Mouse (Mus musculus): Measurements from ENCODE around the gene Mtg2. TPM values are rescaled to one million over a fixed set of nuclear protein-coding genes. Genes with fewer than 3 reads are reported as not detected.

Mtg2 gene
- total and polyA plus RNA-seq, 3 experiments, result 23.5 to 24.7 (median 24.1) TPM

DNA sequence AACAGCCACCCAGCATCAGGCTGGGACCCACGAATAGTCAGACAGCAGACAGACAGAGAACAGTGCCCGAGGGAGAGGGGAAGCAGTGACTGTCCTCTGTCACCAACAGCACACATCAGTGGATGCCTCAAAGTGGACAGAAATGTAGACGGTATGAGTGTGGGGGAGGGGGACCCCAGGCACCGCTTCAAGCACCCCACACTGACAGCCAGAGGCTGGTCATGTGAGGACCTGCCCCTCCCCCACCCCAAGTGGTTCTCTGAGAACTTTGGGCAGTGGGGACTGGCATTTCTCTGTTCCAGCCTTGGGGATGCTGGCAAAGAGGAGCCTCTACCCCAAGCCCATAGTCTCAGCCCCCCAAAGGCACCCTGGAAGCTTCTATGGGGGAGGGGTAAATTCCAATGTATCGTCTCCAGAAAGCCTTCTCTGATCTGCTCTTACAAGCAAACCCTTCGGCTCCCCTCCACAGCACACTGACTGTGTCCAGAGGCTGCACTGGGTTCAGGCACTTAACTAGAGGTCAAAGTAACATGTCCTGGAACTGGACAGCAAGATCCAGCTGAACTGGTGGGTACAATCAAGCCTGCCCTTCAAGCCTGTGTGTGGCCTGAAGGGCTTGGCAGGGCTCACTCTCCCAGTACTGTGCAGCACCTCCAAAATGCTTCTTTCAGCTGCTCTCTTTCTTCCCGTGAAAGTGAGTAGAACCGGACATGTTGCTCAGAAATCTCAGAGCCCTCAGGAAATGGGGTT is 35.2 kb downstream of the Mtg2 start:
- H3K79me2 ChIP-seq (replicated peaks; ENCODE audit: control insufficient read depth, extremely low read depth, insufficient read depth, poor library complexity, severe bottlenecking), result no peaks in the 10 kb centered on the region
- peaks cover 5 to 10% of the 10 kb centered on the region in 2 experiments; a peak in 3 of 4 replicates for H3K4me1 ChIP-seq (ENCODE audit: control insufficient read depth in 1 of 2, insufficient read depth in 2 of 2)
- H3K36me3 ChIP-seq (replicated peaks in 1 of 2; ENCODE audit: control insufficient read depth in 1 of 2, insufficient read depth in 1 of 2, low read length in 1 of 2), result no peaks in the 10 kb centered on the region
- H3K9me3 ChIP-seq (replicated peaks; ENCODE audit: low read length), result peaks cover 7% of the 10 kb centered on the region
- no peak overlapping the region for H3K4me3 ChIP-seq (replicated peaks in 1 of 3; ENCODE audit: low read depth in 2 of 3, low read length in 2 of 3, poor library complexity in 1 of 3)
- no peak for DNase-seq (ENCODE audit: extremely low read depth)
- dilution Hi-C loops (cut with MboI; ENCODE audit: extremely low pct_ligation_motif_present, extremely low pct_unique_long_range_greater_than_20kb, low sequenced_read_pairs) (no loop called here), in situ Hi-C loops (cut with MboI; ENCODE audit: low pct_ligation_motif_present, low pct_unique_long_range_greater_than_20kb, low sequenced_read_pairs) (no loop called here)
- TF ChIP-seq RAD21 (IDR thresholded peaks at IDR 0.05; ENCODE audit: low read depth, low read length) (no peak), MEF2A (IDR thresholded peaks at IDR 0.05; ENCODE audit: borderline replicate concordance, low read depth, low read length) (no peak), ZMIZ1 (IDR thresholded peaks at IDR 0.05; ENCODE audit: low read depth, low read length) (no peak), CTCF (conservative IDR thresholded peaks at IDR 0.05 in 1 of 2, IDR thresholded peaks at IDR 0.05 in 1 of 2; ENCODE audit: low read depth in 2 of 2, low read length in 2 of 2) (no peak), ETS1 (conservative IDR thresholded peaks at IDR 0.05; ENCODE audit: low read depth, low read length) (no peak), JUN (IDR thresholded peaks at IDR 0.05; ENCODE audit: insufficient read depth, low read depth, low read length) (no peak), CHD2 (IDR thresholded peaks at IDR 0.05; ENCODE audit: low read length) (peak; percentile 29; the same call in 1 of the 2 replicates), JUND (conservative IDR thresholded peaks at IDR 0.05; ENCODE audit: low read depth, low read length) (no peak)
- H3K27me3 ChIP-seq (replicated peaks), result peaks cover 78% of the 10 kb centered on the region
- H3K9ac ChIP-seq (ENCODE audit: insufficient read depth, low read depth), result no peak overlapping the region
- no peak overlapping the region for H3K27ac ChIP-seq (ENCODE audit: insufficient read depth, low read depth)
- H3K4me2 ChIP-seq (ENCODE audit: insufficient read depth, low read depth, poor library complexity, severe bottlenecking), result no peak overlapping the region

DNA sequence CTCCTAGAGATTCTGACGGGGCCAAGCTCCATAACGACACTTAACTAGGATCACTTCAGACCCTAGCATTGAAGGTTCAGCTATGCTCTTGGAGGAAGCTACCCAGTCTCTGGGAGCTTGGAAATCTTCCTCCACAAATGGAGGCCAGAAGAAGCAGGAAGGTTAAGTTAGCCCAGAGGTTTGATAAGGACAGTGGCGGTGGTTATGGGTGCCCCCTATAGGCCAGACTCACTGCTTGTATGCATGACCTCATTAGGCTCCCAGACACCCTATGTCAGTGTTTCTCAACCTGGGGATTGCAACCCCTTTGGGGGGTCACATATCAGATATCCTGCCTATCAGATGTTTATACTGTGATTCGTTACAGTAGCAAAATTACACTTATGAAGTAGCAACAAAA is 36.7 kb downstream of the Mtg2 start:
- H3K27me3 ChIP-seq (replicated peaks), result peaks cover 79% of the 10 kb centered on the region
- no peak overlapping the region for H3K4me3 ChIP-seq (replicated peaks in 1 of 3; ENCODE audit: low read depth in 2 of 3, low read length in 2 of 3, poor library complexity in 1 of 3)
- peaks cover 8 to 20% of the 10 kb centered on the region in 2 experiments for H3K4me1 ChIP-seq (ENCODE audit: control insufficient read depth in 1 of 2, insufficient read depth in 2 of 2)
- no peaks in the 10 kb centered on the region for H3K79me2 ChIP-seq (replicated peaks; ENCODE audit: control insufficient read depth, extremely low read depth, insufficient read depth, poor library complexity, severe bottlenecking)
- in situ Hi-C loops (cut with MboI; ENCODE audit: low pct_ligation_motif_present, low pct_unique_long_range_greater_than_20kb, low sequenced_read_pairs), result no loop called here
- TF ChIP-seq CHD1 (IDR thresholded peaks at IDR 0.05; ENCODE audit: low read depth, low read length) (no peak), CTCF (conservative IDR thresholded peaks at IDR 0.05 in 1 of 2, IDR thresholded peaks at IDR 0.05 in 1 of 2; ENCODE audit: low read depth in 2 of 2, low read length in 2 of 2) (peak in 1 of 2 experiments; percentile 59; a peak in 2 of 4 replicates), SMC3 (IDR thresholded peaks at IDR 0.05; ENCODE audit: low read depth, low read length) (peak; percentile 8; the same call in 1 of the 2 replicates), RAD21 (IDR thresholded peaks at IDR 0.05; ENCODE audit: low read depth, low read length) (peak; percentile 43)
- dilution Hi-C loops (cut with MboI; ENCODE audit: extremely low pct_ligation_motif_present, extremely low pct_unique_long_range_greater_than_20kb, low sequenced_read_pairs), result no loop called here
- no peak overlapping the region for H3K4me2 ChIP-seq (ENCODE audit: insufficient read depth, low read depth, poor library complexity, severe bottlenecking)
- no peaks in the 10 kb centered on the region for H3K36me3 ChIP-seq (replicated peaks in 1 of 2; ENCODE audit: control insufficient read depth in 1 of 2, insufficient read depth in 1 of 2, low read length in 1 of 2)
- no peak overlapping the region for H3K27ac ChIP-seq (ENCODE audit: insufficient read depth, low read depth)
- no peak overlapping the region for H3K9ac ChIP-seq (ENCODE audit: insufficient read depth, low read depth)
- no peak for DNase-seq (ENCODE audit: extremely low read depth)
- H3K9me3 ChIP-seq (replicated peaks; ENCODE audit: low read length), result peaks cover 7% of the 10 kb centered on the region

DNA sequence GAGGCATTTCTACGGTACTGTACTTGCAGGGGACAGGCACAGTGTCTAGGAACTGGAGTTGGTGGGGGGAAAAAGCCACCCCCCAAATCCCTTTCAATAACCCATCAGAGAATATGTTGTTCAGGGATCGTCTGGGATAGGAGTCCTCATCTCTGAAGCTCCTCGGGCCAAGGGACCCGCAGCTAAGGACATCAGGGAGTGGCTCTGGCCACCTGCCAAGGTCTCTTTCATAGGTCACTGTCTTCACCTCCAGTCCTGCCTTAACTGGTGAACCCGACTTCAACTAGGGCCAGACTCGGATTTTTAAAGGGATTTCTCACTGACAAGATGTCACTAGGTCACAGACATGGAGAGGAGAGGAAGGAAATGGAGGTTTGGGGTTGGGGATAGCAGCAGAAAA is 37.9 kb downstream of the Mtg2 start:
- Histone ChIP-seq H3K9me3 (replicated peaks; ENCODE audit: low read length) (peaks cover 7% of the 10 kb centered on the region), H3K27ac (ENCODE audit: insufficient read depth, low read depth) (no peak overlapping the region), H3K79me2 (replicated peaks; ENCODE audit: control insufficient read depth, extremely low read depth, insufficient read depth, poor library complexity, severe bottlenecking) (no peaks in the 10 kb centered on the region), H3K4me3 (replicated peaks in 1 of 3; ENCODE audit: low read depth in 2 of 3, low read length in 2 of 3, poor library complexity in 1 of 3) (no peak overlapping the region), H3K9ac (ENCODE audit: insufficient read depth, low read depth) (no peak overlapping the region), H3K36me3 (replicated peaks in 1 of 2; ENCODE audit: control insufficient read depth in 1 of 2, insufficient read depth in 1 of 2, low read length in 1 of 2) (no peaks in the 10 kb centered on the region), H3K4me2 (ENCODE audit: insufficient read depth, low read depth, poor library complexity, severe bottlenecking) (no peak overlapping the region), H3K27me3 (replicated peaks) (peaks cover 80% of the 10 kb centered on the region), H3K4me1 (ENCODE audit: control insufficient read depth in 1 of 2, insufficient read depth in 2 of 2) (peaks cover 8 to 20% of the 10 kb centered on the region in 2 experiments)
- in situ Hi-C loops (cut with MboI; ENCODE audit: low pct_ligation_motif_present, low pct_unique_long_range_greater_than_20kb, low sequenced_read_pairs), result no loop called here
- DNase-seq (ENCODE audit: extremely low read depth), result no peak
- TF ChIP-seq GABPA (IDR thresholded peaks at IDR 0.05; ENCODE audit: insufficient replicate concordance, low read depth, low read length) (no peak), CTCF (conservative IDR thresholded peaks at IDR 0.05 in 1 of 2, IDR thresholded peaks at IDR 0.05 in 1 of 2; ENCODE audit: low read depth in 2 of 2, low read length in 2 of 2) (no peak), MXI1 (IDR thresholded peaks at IDR 0.05; ENCODE audit: low read depth, low read length) (no peak), HCFC1 (IDR thresholded peaks at IDR 0.05; ENCODE audit: low read depth, low read length) (no peak), JUND (conservative IDR thresholded peaks at IDR 0.05; ENCODE audit: low read depth, low read length) (no peak), POLR2AphosphoS2 (IDR thresholded peaks at IDR 0.05; ENCODE audit: low read depth, low read length) (no peak), RAD21 (IDR thresholded peaks at IDR 0.05; ENCODE audit: low read depth, low read length) (no peak), KAT2A (IDR thresholded peaks at IDR 0.05; ENCODE audit: insufficient replicate concordance, low read length) (no peak), ZNF384 (IDR thresholded peaks at IDR 0.05; ENCODE audit: low read depth, low read length) (no peak), MYC (IDR thresholded peaks at IDR 0.05; ENCODE audit: low read depth, low read length) (no peak), MEF2A (IDR thresholded peaks at IDR 0.05; ENCODE audit: borderline replicate concordance, low read depth, low read length) (no peak), TCF12 (IDR thresholded peaks at IDR 0.05; ENCODE audit: low read depth, low read length) (no peak), NELFE (IDR thresholded peaks at IDR 0.05; ENCODE audit: low read depth, low read length) (no peak), ZMIZ1 (IDR thresholded peaks at IDR 0.05; ENCODE audit: low read depth, low read length) (no peak)
- dilution Hi-C loops (cut with MboI; ENCODE audit: extremely low pct_ligation_motif_present, extremely low pct_unique_long_range_greater_than_20kb, low sequenced_read_pairs), result no loop called here
